Mouse (Mus musculus) neural tube, embryonic 10.5 days (tissue): ENCODE measurements around the gene Ddx60.

Experiments used
- DNase-seq: peaks from one replicate; pipeline ENCODE4 v3.0.0-alpha.2; 2017; ENCODE audit warnings: low spot score; ENCODE audit errors: extremely low spot score

Gene Ddx60

GRCm38 (mm10) chr8:61985703-61986475, 58.0 kb downstream of the Ddx60 start:
- peak; percentile 17 for DNase-seq

GRCm38 (mm10) chr8:61989464-61989863, 61.6 kb downstream of the Ddx60 start:
- no peak for DNase-seq

GRCm38 (mm10) chr8:61992796-61993195, 64.9 kb downstream of the Ddx60 start:
- DNase-seq = no peak

- DNase-seq = no peak
Measured at GRCm38 (mm10) chr8:61997125-61997524, 69.2 kb downstream of the Ddx60 start.

GRCm38 (mm10) chr8:62014166-62014565, 86.3 kb downstream of the Ddx60 start:
- DNase-seq = no peak

- no peak for DNase-seq
Measured at GRCm38 (mm10) chr8:62014582-62014981, 86.7 kb downstream of the Ddx60 start.

- no peak for DNase-seq
Measured at GRCm38 (mm10) chr8:62034351-62034750, 106.5 kb downstream of the Ddx60 start.

- DNase-seq = no peak
Measured at GRCm38 (mm10) chr8:62046809-62047208, 118.9 kb downstream of the Ddx60 start.

GRCm38 (mm10) chr8:62060357-62060756, 132.5 kb downstream of the Ddx60 start:
- no peak for DNase-seq

GRCm38 (mm10) chr8:62068305-62068704, 140.4 kb downstream of the Ddx60 start:
- DNase-seq = no peak

GRCm38 (mm10) chr8:62080195-62080802, 152.4 kb downstream of the Ddx60 start:
- no peak for DNase-seq

GRCm38 (mm10) chr8:62081804-62082203, 153.9 kb downstream of the Ddx60 start:
- DNase-seq = no peak
